Mouse (Mus musculus): ENCODE results near the gene Ppp1r35.

GRCm38 (mm10) chr5:137822126-137822525 is 43.5 kb downstream of the Ppp1r35 start:
- no peak for TF ChIP-seq CTCF (IDR thresholded peaks at IDR 0.05; ENCODE audit: borderline replicate concordance, control insufficient read depth, extremely low read depth, insufficient read depth, low read length, poor library complexity)
- TF ChIP-seq POLR2A (IDR thresholded peaks at IDR 0.05; ENCODE audit: control insufficient read depth, extremely low read depth, insufficient read depth, low read length, poor library complexity): no peak

Data from thymus, adult 2 months (tissue).